Mouse (Mus musculus) limb, embryonic 14.5 days (tissue): Measurements from ENCODE around the gene Gramd1b. TPM values are rescaled to one million over a fixed set of nuclear protein-coding genes. Genes with fewer than 3 reads are reported as not detected.

Source experiments
- ATAC-seq: fragments of 200-750 bp; cut with Nextera tagmentation; 2 replicates; pipeline ENCODE4 v1.8.0; 2017; ENCODE audit warnings: low read depth, moderate number of reproducible peaks, moderate TSS enrichment; ENCODE audit not compliant: low FRiP score
- DNase-seq: peaks from one replicate; pipeline ENCODE4 v3.0.0-alpha.2; 2015; ENCODE audit warnings: low spot score
- H3K27ac ChIP-seq: fragments of 300-500 bp; sonication (generic); replicated peaks from 2 replicates; pipeline ENCODE4 v1.5.1; 2014; ENCODE audit warnings: low read depth, mild to moderate bottlenecking, low read length, moderate library complexity, mixed read lengths
- H3K27me3 ChIP-seq: fragments of 300-500 bp; sonication (generic); 2 replicates; pipeline ENCODE4 v1.6.1; 2014; ENCODE audit warnings: low read length, mixed read lengths; ENCODE audit not compliant: control insufficient read depth, insufficient read depth
- H3K36me3 ChIP-seq: fragments of 300-500 bp; sonication (generic); 2 replicates; pipeline ENCODE4 v1.6.1; 2014; ENCODE audit warnings: mild to moderate bottlenecking, low read length, moderate library complexity, mixed read lengths; ENCODE audit not compliant: control insufficient read depth, insufficient read depth
- H3K4me1 ChIP-seq: fragments of 300-500 bp; sonication (generic); 2 replicates; pipeline ENCODE4 v1.6.1; 2014; ENCODE audit warnings: antibody characterized with exemption, low read length, mixed read lengths; ENCODE audit not compliant: control insufficient read depth, insufficient read depth
- H3K4me2 ChIP-seq: fragments of 300-500 bp; sonication (generic); replicated peaks from 2 replicates; pipeline ENCODE4 v1.6.1; 2014; ENCODE audit warnings: low read depth, mild to moderate bottlenecking, low read length, moderate library complexity; ENCODE audit not compliant: severe bottlenecking
- H3K4me3 ChIP-seq: fragments of 300-500 bp; sonication (generic); replicated peaks from 2 replicates; pipeline ENCODE4 v1.5.1; 2014; ENCODE audit warnings: low read length
- H3K9ac ChIP-seq: fragments of 300-500 bp; sonication (generic); 2 replicates; pipeline ENCODE4 v1.6.1; 2014; ENCODE audit warnings: mild to moderate bottlenecking, low read depth, low read length, moderate library complexity; ENCODE audit not compliant: severe bottlenecking
- H3K9me3 ChIP-seq: fragments of 300-500 bp; sonication (generic); 2 replicates; pipeline ENCODE4 v1.6.1; 2016; ENCODE audit warnings: low read length; ENCODE audit not compliant: control insufficient read depth
- POLR2A ChIP-seq: fragments of 200-500 bp; IDR thresholded peaks from 2 replicates; pipeline ENCODE4 v1.8.0; 2012; ENCODE audit warnings: inconsistent platforms, mild to moderate bottlenecking, moderate library complexity, borderline replicate concordance; ENCODE audit not compliant: insufficient read depth, insufficient read length; ENCODE audit errors: extremely low read depth
- whole genome bisulfite sequencing: fragments of 180-500 bp; shearing (Covaris S2); extraction: QIAGEN DNeasy Blood & Tissue Kit; methylation state at CpG from one replicate; pipeline ENCODE4 v1.1.7; 2014; 5-methylcytosine and 5-hydroxymethylcytosine counted together
- polyA plus RNA-seq, 2 experiments: library from polyadenylated mRNA; depleted of rRNA in 1 of 2; stranded (reverse) in 1 of 2; unstranded in 1 of 2; fragments of >200 nt; fragmentation: Nextera tagmentation in 1 of 2; extraction: Ambion mirVana in 1 of 2; gene quantifications; 2 replicates each; pipeline versions ENCODE4 v1.2.1 to v1.2.3; 2012 to 2014

Gramd1b gene
- polyA plus RNA-seq, 2 experiments = 3.6 to 11.3 TPM

- Histone ChIP-seq H3K27me3 (no peaks in the 10 kb centered on the region), H3K9ac (peak overlapping the region; percentile 46; the same call in 1 of the 2 replicates), H3K36me3 (no peaks in the 10 kb centered on the region), H3K27ac (no peak overlapping the region), H3K4me2 (peak overlapping the region; percentile 55), H3K9me3 (no peaks in the 10 kb centered on the region), H3K4me3 (peak overlapping the region; percentile 34), H3K4me1 (peaks cover 9% of the 10 kb centered on the region; the same call in 1 of the 2 replicates)
- no peak for TF ChIP-seq POLR2A
- no peak for DNase-seq
- WGBS = 36% methylated on average over 13 of the region's 13 CpGs
- ATAC-seq = peak; percentile 62
Measured at GRCm38 (mm10) chr9:40345493-40346231, 185.5 kb downstream of the Gramd1b start.

GRCm38 (mm10) chr9:40344801-40345492 lies 186.2 kb downstream of the Gramd1b start:
- Histone ChIP-seq H3K9me3 (no peaks in the 10 kb centered on the region), H3K9ac (no peak overlapping the region), H3K4me3 (no peak overlapping the region), H3K4me1 (peaks cover 9% of the 10 kb centered on the region; the same call in 1 of the 2 replicates), H3K27ac (no peak overlapping the region), H3K27me3 (no peaks in the 10 kb centered on the region), H3K36me3 (no peaks in the 10 kb centered on the region), H3K4me2 (peak overlapping the region; percentile 55)
- ATAC-seq = no peak
- TF ChIP-seq POLR2A = no peak
- 49% methylated on average over 10 of the region's 10 CpGs for WGBS
- DNase-seq = no peak

GRCm38 (mm10) chr9:40343828-40344227 lies 187.4 kb downstream of the Gramd1b start:
- no peak for ATAC-seq
- H3K27me3 ChIP-seq = no peaks in the 10 kb centered on the region
- 94% methylated on average over 7 of the region's 7 CpGs for WGBS
- H3K4me1 ChIP-seq = peaks cover 9% of the 10 kb centered on the region; the same call in 1 of the 2 replicates
- no peak overlapping the region for H3K9ac ChIP-seq
- no peak for TF ChIP-seq POLR2A
- no peaks in the 10 kb centered on the region for H3K9me3 ChIP-seq
- DNase-seq = no peak
- H3K4me2 ChIP-seq = no peak overlapping the region
- no peaks in the 10 kb centered on the region for H3K36me3 ChIP-seq
- H3K27ac ChIP-seq = no peak overlapping the region
- H3K4me3 ChIP-seq = no peak overlapping the region

- Histone ChIP-seq H3K9ac (no peak overlapping the region), H3K9me3 (no peaks in the 10 kb centered on the region), H3K36me3 (no peaks in the 10 kb centered on the region), H3K27me3 (no peaks in the 10 kb centered on the region), H3K27ac (no peak overlapping the region), H3K4me1 (peaks cover 9% of the 10 kb centered on the region; the same call in 1 of the 2 replicates), H3K4me2 (no peak overlapping the region), H3K4me3 (no peak overlapping the region)
- DNase-seq (no peak), ATAC-seq (no peak)
- WGBS = 86% methylated on average over 9 of the region's 9 CpGs
- no peak for TF ChIP-seq POLR2A
Measured at GRCm38 (mm10) chr9:40343053-40343652, 188.0 kb downstream of the Gramd1b start.

GRCm38 (mm10) chr9:40342101-40342500 lies 189.1 kb downstream of the Gramd1b start:
- Histone ChIP-seq H3K36me3 (no peaks in the 10 kb centered on the region), H3K4me1 (peaks cover 9% of the 10 kb centered on the region; the same call in 1 of the 2 replicates), H3K9ac (no peak overlapping the region), H3K9me3 (no peaks in the 10 kb centered on the region), H3K27me3 (no peaks in the 10 kb centered on the region), H3K27ac (no peak overlapping the region), H3K4me2 (no peak overlapping the region), H3K4me3 (no peak overlapping the region)
- ATAC-seq (no peak), DNase-seq (no peak)
- TF ChIP-seq POLR2A = no peak
- WGBS = 88% methylated on average over 7 of the region's 7 CpGs
